Mouse (Mus musculus) adrenal gland (tissue): Measurements from ENCODE around the gene Sec14l3.

Source experiments
- intact Hi-C: fragments of 180-260 bp; cut with DNase I; formaldehyde crosslinking; loops from one replicate; pipeline ENCODE4 v1.15.1; 2025

Sec14l3 gene

DNA sequence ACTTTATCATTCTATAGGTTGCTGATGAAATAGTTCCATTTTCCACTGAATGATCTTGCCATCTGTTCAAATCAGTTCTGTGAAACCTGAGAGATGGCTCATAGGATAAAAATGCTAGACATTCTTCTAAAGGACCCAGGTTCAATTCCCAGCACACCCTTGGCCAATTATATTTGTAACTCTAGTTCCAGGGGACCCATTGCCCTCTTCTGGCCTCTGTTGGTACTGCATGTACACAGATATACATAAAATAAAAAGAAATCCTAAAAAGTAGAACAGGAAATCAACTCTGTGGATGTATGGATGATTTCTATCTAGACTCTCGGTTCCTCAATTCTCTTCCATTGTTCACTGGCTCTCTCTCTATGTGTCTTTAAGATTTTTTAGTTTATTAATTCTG is 62.4 kb downstream of the Sec14l3 start:
- intact Hi-C loops = no loop called here
